Comparison of ENCODE assay signal across 29 mouse cellular contexts in the genomic region with DNA sequence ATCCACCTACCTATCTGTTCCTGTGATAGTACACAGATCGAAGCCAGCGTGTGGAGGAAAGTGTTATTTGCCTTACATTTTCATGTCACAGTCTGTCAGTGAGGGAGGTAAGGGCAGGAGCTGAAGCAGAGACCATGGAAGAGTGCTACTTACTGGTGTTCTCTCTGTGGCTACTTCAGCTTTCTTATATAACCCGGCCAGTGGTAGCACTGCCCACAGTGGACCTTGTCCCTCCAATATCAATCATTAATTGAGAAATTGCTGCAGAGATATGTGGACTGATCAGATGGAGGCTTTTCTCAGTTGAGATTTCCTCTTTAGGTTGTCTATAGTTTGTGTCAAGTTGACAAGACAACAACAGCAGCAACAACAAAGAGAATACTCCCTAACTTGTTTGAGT.
DNase-seq lines count a peak whose midpoint lies in the region; ATAC-seq and TF ChIP-seq lines count a peak whose summit lies in the region.
"Had no signal": no experiment of that assay in that cellular context is flagged by ENCODE, and none has a peak within 500 bp of the region (broad histone marks: within the 10 kb centered on the region; RNA-seq: fewer than 3 reads in every experiment).

No protein-coding gene starts in this region.

- 85% methylated on average over 3 of the region's 3 CpGs for WGBS in kidney, embryonic 16.5 days
- 67% methylated on average over 3 of the region's 3 CpGs for WGBS in intestine, embryonic 16.5 days
- 56% methylated on average over 3 of the region's 3 CpGs for WGBS in liver, postnatal 0 days (ENCODE audit: insufficient replicate concordance)

- ATAC-seq in kidney, embryonic 16.5 days (ENCODE audit: low FRiP score, low TSS enrichment), result no peak
- ATAC-seq in intestine, embryonic 16.5 days, result peak; percentile 75
- ATAC-seq in liver, postnatal 0 days, result peak; percentile 90
- ATAC-seq: forebrain, embryonic 14.5 days; midbrain, embryonic 16.5 days had no signal

- H3K4me3 ChIP-seq in kidney, embryonic 16.5 days (ENCODE audit: low read length), result no peak overlapping the region
- no peak overlapping the region for H3K4me3 ChIP-seq in intestine, embryonic 16.5 days (ENCODE audit: low read length)
- H3K4me3 ChIP-seq in liver, postnatal 0 days (ENCODE audit: low read depth, low read length), result no peak overlapping the region
- H3K4me3 ChIP-seq: embryonic facial prominence, embryonic 12.5 days; heart, embryonic 10.5 days; hindbrain, embryonic 12.5 days; midbrain, embryonic 10.5 days; myocyte; neural tube, embryonic 12.5 days had no signal

- no peaks in the 10 kb centered on the region for H3K36me3 ChIP-seq in kidney, embryonic 16.5 days (ENCODE audit: insufficient read depth, low read length)
- no peaks in the 10 kb centered on the region for H3K36me3 ChIP-seq in intestine, embryonic 16.5 days (ENCODE audit: control insufficient read depth, insufficient read depth, low read length)
- H3K36me3 ChIP-seq in liver, postnatal 0 days (replicated peaks; ENCODE audit: insufficient read depth, low read length), result no peaks in the 10 kb centered on the region; the same call in 1 of the 2 replicates
- H3K36me3 ChIP-seq: embryonic facial prominence, embryonic 12.5 days; hindbrain, embryonic 12.5 days; neural tube, embryonic 12.5 days had no signal

- no peak for TF ChIP-seq EP300 in liver, postnatal 0 days (IDR thresholded peaks at IDR 0.05; ENCODE audit: low read depth)

- no peaks in the 10 kb centered on the region for H3K9me3 ChIP-seq in kidney, embryonic 16.5 days (ENCODE audit: low read length)
- H3K9me3 ChIP-seq in intestine, embryonic 16.5 days (ENCODE audit: control insufficient read depth, low read length), result no peaks in the 10 kb centered on the region
- H3K9me3 ChIP-seq in liver, postnatal 0 days (ENCODE audit: low read length), result no peaks in the 10 kb centered on the region
- H3K9me3 ChIP-seq: embryonic facial prominence, embryonic 12.5 days; G1E; heart, embryonic 10.5 days; hindbrain, embryonic 12.5 days; midbrain, embryonic 10.5 days; neural tube, embryonic 12.5 days had no signal

- no peak overlapping the region for H3K9ac ChIP-seq in kidney, embryonic 16.5 days (replicated peaks; ENCODE audit: low read length)
- H3K9ac ChIP-seq in intestine, embryonic 16.5 days (ENCODE audit: low read depth, low read length), result no peak overlapping the region
- H3K9ac ChIP-seq in liver, postnatal 0 days (replicated peaks), result no peak overlapping the region
- H3K9ac ChIP-seq: embryonic facial prominence, embryonic 12.5 days; hindbrain, embryonic 12.5 days; lung, embryonic 14.5 days; neural tube, embryonic 12.5 days had no signal

- H3K4me1 ChIP-seq in kidney, embryonic 16.5 days (ENCODE audit: insufficient read depth, low read length), result peaks cover 15% of the 10 kb centered on the region
- peaks cover 7% of the 10 kb centered on the region for H3K4me1 ChIP-seq in intestine, embryonic 16.5 days (ENCODE audit: control insufficient read depth, insufficient read depth, low read length)
- H3K4me1 ChIP-seq in liver, postnatal 0 days (ENCODE audit: insufficient read depth), result peaks cover 14% of the 10 kb centered on the region
- H3K4me1 ChIP-seq: embryonic facial prominence, embryonic 12.5 days; hindbrain, embryonic 12.5 days; neural tube, embryonic 12.5 days had no signal

- H3K27me3 ChIP-seq in kidney, embryonic 16.5 days (ENCODE audit: insufficient read depth, low read length), result no peaks in the 10 kb centered on the region
- no peaks in the 10 kb centered on the region for H3K27me3 ChIP-seq in intestine, embryonic 16.5 days (replicated peaks; ENCODE audit: control insufficient read depth, insufficient read depth, low read length)
- H3K27me3 ChIP-seq in liver, postnatal 0 days (ENCODE audit: insufficient read depth, low read length), result no peaks in the 10 kb centered on the region
- H3K27me3 ChIP-seq: embryonic facial prominence, embryonic 12.5 days; hindbrain, embryonic 12.5 days; neural tube, embryonic 12.5 days had no signal

- no peak for TF ChIP-seq CTCF in liver, postnatal 0 days (IDR thresholded peaks at IDR 0.05; ENCODE audit: low read depth)

- no peak overlapping the region for H3K4me2 ChIP-seq in kidney, embryonic 16.5 days (replicated peaks; ENCODE audit: low read depth, low read length)
- H3K4me2 ChIP-seq in intestine, embryonic 16.5 days (ENCODE audit: low read depth, low read length), result no peak overlapping the region
- H3K4me2 ChIP-seq in liver, postnatal 0 days (ENCODE audit: low read depth, low read length), result no peak overlapping the region
- H3K4me2 ChIP-seq: embryonic facial prominence, embryonic 12.5 days; hindbrain, embryonic 12.5 days; lung, embryonic 14.5 days; neural tube, embryonic 12.5 days had no signal

- DNase-seq in kidney, adult 11 months, result peak; percentile 63
- peak; percentile 29 to 70 for DNase-seq in kidney, postnatal 36 days
- DNase-seq in kidney, postnatal 4 days, result no peak
- no peak for DNase-seq in liver, postnatal 0 days
- no peak for DNase-seq in cerebellum, adult 9-11 months
- DNase-seq: adrenal gland, postnatal 10 days; cerebellum, adult 11 months; cerebellum, adult 9-10 months; embryo, embryonic 11 days; gastrocnemius, postnatal 14 days; heart, postnatal 36 days; left cerebral cortex, postnatal 4 days; lung, embryonic 14.5 days; lung, postnatal 14 days; right cerebral cortex, postnatal 4 days; thymus, adult 18-20 months; thymus, postnatal 25 days had no signal

- no peak overlapping the region for H3K27ac ChIP-seq in kidney, embryonic 16.5 days (ENCODE audit: low read length)
- no peak overlapping the region for H3K27ac ChIP-seq in intestine, embryonic 16.5 days (ENCODE audit: low read length)
- no peak overlapping the region for H3K27ac ChIP-seq in liver, postnatal 0 days (ENCODE audit: low read depth)
- H3K27ac ChIP-seq: embryonic facial prominence, embryonic 12.5 days; heart, embryonic 10.5 days; hindbrain, embryonic 12.5 days; midbrain, embryonic 10.5 days; neural tube, embryonic 12.5 days; stomach, postnatal 0 days had no signal

Comparison
In these comparisons a context has a peak if more than half of its experiments do, and no peak if none do; other contexts are left out.
1. DNase-seq: peak in kidney, adult 11 months (single experiment) and kidney, postnatal 36 days (2 of 2); none in kidney, postnatal 4 days (0 of 2), liver, postnatal 0 days (single experiment) and cerebellum, adult 9-11 months (single experiment).